Mouse (Mus musculus): Measurements from ENCODE around the gene Gp1ba. TPM values are rescaled to one million over a fixed set of nuclear protein-coding genes. Genes with fewer than 3 reads are reported as not detected.
A peak's percentile ranks its signal among the peaks of the same experiment; 100 is the strongest.

Gene Gp1ba
- total RNA-seq, 1 experiment = 0.45 TPM

- Histone ChIP-seq H3K36me3 (ENCODE audit: control insufficient read depth, insufficient read depth, low read length, poor library complexity, severe bottlenecking) (no peaks in the 10 kb centered on the region), H3K9me3 (ENCODE audit: control insufficient read depth, insufficient read depth, low read depth, low read length) (no peaks in the 10 kb centered on the region), H3K27ac (ENCODE audit: insufficient read depth, low read depth, low read length, poor library complexity, severe bottlenecking) (no peak overlapping the region), H3K4me1 (ENCODE audit: control insufficient read depth in 2 of 2, insufficient read depth in 2 of 2, low read length in 2 of 2, poor library complexity in 1 of 2) (peaks cover 4 to 11% of the 10 kb centered on the region in 2 experiments; a peak in 1 of 4 replicates), H3K9ac (ENCODE audit: insufficient read depth, low read depth, low read length, poor library complexity, severe bottlenecking) (no peak overlapping the region), H3K4me3 (ENCODE audit: insufficient read depth in 1 of 2, low read depth in 1 of 2, low read length in 2 of 2, poor library complexity in 1 of 2, severe bottlenecking in 1 of 2) (no peak overlapping the region)
- no peak for DNase-seq (ENCODE audit: low read depth, low spot score)
- TF ChIP-seq ZNF384 (IDR thresholded peaks at IDR 0.05; ENCODE audit: low read depth, low read length) = no peak
- no peak for TF ChIP-seq MAFK (IDR thresholded peaks at IDR 0.05; ENCODE audit: insufficient read depth, low read depth, low read length)
- no peak for TF ChIP-seq ZC3H11A (IDR thresholded peaks at IDR 0.05; ENCODE audit: borderline replicate concordance, low read depth, low read length)
- TF ChIP-seq HCFC1 (IDR thresholded peaks at IDR 0.05; ENCODE audit: borderline replicate concordance, insufficient read depth, low read length) = no peak
- no peak for TF ChIP-seq CHD2 (IDR thresholded peaks at IDR 0.05; ENCODE audit: low read depth, low read length)
- in situ Hi-C loops (cut with MboI; ENCODE audit: low sequenced_read_pairs in 2 of 2, unreplicated experiment in 2 of 2) = loop anchor here in 1 of 2 experiments (10.0 kb wide), 1 partner anchor 125 kb away; no protein-coding TSS in a partner anchor
These were observed 9.4 kb upstream of the Gp1ba start for GRCm38 (mm10) chr11:70629557-70629956.

GRCm38 (mm10) chr11:70630129-70630528 lies 8.8 kb upstream of the Gp1ba start:
- H3K9me3 ChIP-seq (ENCODE audit: control insufficient read depth, insufficient read depth, low read depth, low read length) = no peaks in the 10 kb centered on the region
- H3K4me3 ChIP-seq (ENCODE audit: insufficient read depth in 1 of 2, low read depth in 1 of 2, low read length in 2 of 2, poor library complexity in 1 of 2, severe bottlenecking in 1 of 2) = no peak overlapping the region
- H3K36me3 ChIP-seq (ENCODE audit: control insufficient read depth, insufficient read depth, low read length, poor library complexity, severe bottlenecking) = no peaks in the 10 kb centered on the region
- in situ Hi-C loops (cut with MboI; ENCODE audit: low sequenced_read_pairs in 2 of 2, unreplicated experiment in 2 of 2) = no loop called here
- no peak for TF ChIP-seq ZC3H11A (IDR thresholded peaks at IDR 0.05; ENCODE audit: borderline replicate concordance, low read depth, low read length)
- TF ChIP-seq ZNF384 (IDR thresholded peaks at IDR 0.05; ENCODE audit: low read depth, low read length) = no peak
- no peak for TF ChIP-seq HCFC1 (IDR thresholded peaks at IDR 0.05; ENCODE audit: borderline replicate concordance, insufficient read depth, low read length)
- TF ChIP-seq CHD2 (IDR thresholded peaks at IDR 0.05; ENCODE audit: low read depth, low read length) = no peak
- no peak for TF ChIP-seq MAFK (IDR thresholded peaks at IDR 0.05; ENCODE audit: insufficient read depth, low read depth, low read length)
- peaks cover 4 to 10% of the 10 kb centered on the region in 2 experiments; a peak in 1 of 4 replicates for H3K4me1 ChIP-seq (ENCODE audit: control insufficient read depth in 2 of 2, insufficient read depth in 2 of 2, low read length in 2 of 2, poor library complexity in 1 of 2)
- peak overlapping the region; percentile 43; the same call in 1 of the 2 replicates for H3K9ac ChIP-seq (ENCODE audit: insufficient read depth, low read depth, low read length, poor library complexity, severe bottlenecking)
- DNase-seq (ENCODE audit: low read depth, low spot score) = no peak
- H3K27ac ChIP-seq (ENCODE audit: insufficient read depth, low read depth, low read length, poor library complexity, severe bottlenecking) = no peak overlapping the region

GRCm38 (mm10) chr11:70635601-70636000 lies 3.3 kb upstream of the Gp1ba start:
- Histone ChIP-seq H3K4me1 (ENCODE audit: control insufficient read depth in 2 of 2, insufficient read depth in 2 of 2, low read length in 2 of 2, poor library complexity in 1 of 2) (no peaks in the 10 kb centered on the region), H3K4me3 (ENCODE audit: insufficient read depth in 1 of 2, low read depth in 1 of 2, low read length in 2 of 2, poor library complexity in 1 of 2, severe bottlenecking in 1 of 2) (no peak overlapping the region), H3K9ac (ENCODE audit: insufficient read depth, low read depth, low read length, poor library complexity, severe bottlenecking) (no peak overlapping the region), H3K9me3 (ENCODE audit: control insufficient read depth, insufficient read depth, low read depth, low read length) (no peaks in the 10 kb centered on the region), H3K27ac (ENCODE audit: insufficient read depth, low read depth, low read length, poor library complexity, severe bottlenecking) (no peak overlapping the region), H3K36me3 (ENCODE audit: control insufficient read depth, insufficient read depth, low read length, poor library complexity, severe bottlenecking) (no peaks in the 10 kb centered on the region)
- DNase-seq (ENCODE audit: low read depth, low spot score) = no peak
- TF ChIP-seq ZC3H11A (IDR thresholded peaks at IDR 0.05; ENCODE audit: borderline replicate concordance, low read depth, low read length) = no peak
- no peak for TF ChIP-seq HCFC1 (IDR thresholded peaks at IDR 0.05; ENCODE audit: borderline replicate concordance, insufficient read depth, low read length)
- no peak for TF ChIP-seq MAFK (IDR thresholded peaks at IDR 0.05; ENCODE audit: insufficient read depth, low read depth, low read length)
- no peak for TF ChIP-seq CHD2 (IDR thresholded peaks at IDR 0.05; ENCODE audit: low read depth, low read length)
- no peak for TF ChIP-seq ZNF384 (IDR thresholded peaks at IDR 0.05; ENCODE audit: low read depth, low read length)
- in situ Hi-C loops (cut with MboI; ENCODE audit: low sequenced_read_pairs in 2 of 2, unreplicated experiment in 2 of 2) = no loop called here

GRCm38 (mm10) chr11:70637764-70638163 lies 1.2 kb upstream of the Gp1ba start:
- in situ Hi-C loops (cut with MboI; ENCODE audit: low sequenced_read_pairs in 2 of 2, unreplicated experiment in 2 of 2) = no loop called here
- TF ChIP-seq MAFK (IDR thresholded peaks at IDR 0.05; ENCODE audit: insufficient read depth, low read depth, low read length) (no peak), ZC3H11A (IDR thresholded peaks at IDR 0.05; ENCODE audit: borderline replicate concordance, low read depth, low read length) (no peak)
- no peak overlapping the region for H3K27ac ChIP-seq (ENCODE audit: insufficient read depth, low read depth, low read length, poor library complexity, severe bottlenecking)
- H3K9me3 ChIP-seq (ENCODE audit: control insufficient read depth, insufficient read depth, low read depth, low read length) = no peaks in the 10 kb centered on the region
- no peaks in the 10 kb centered on the region for H3K4me1 ChIP-seq (ENCODE audit: control insufficient read depth in 2 of 2, insufficient read depth in 2 of 2, low read length in 2 of 2, poor library complexity in 1 of 2)
- H3K4me3 ChIP-seq (ENCODE audit: insufficient read depth in 1 of 2, low read depth in 1 of 2, low read length in 2 of 2, poor library complexity in 1 of 2, severe bottlenecking in 1 of 2) = no peak overlapping the region
- H3K9ac ChIP-seq (ENCODE audit: insufficient read depth, low read depth, low read length, poor library complexity, severe bottlenecking) = no peak overlapping the region
- DNase-seq (ENCODE audit: low read depth, low spot score) = no peak
- H3K36me3 ChIP-seq (ENCODE audit: control insufficient read depth, insufficient read depth, low read length, poor library complexity, severe bottlenecking) = no peaks in the 10 kb centered on the region

GRCm38 (mm10) chr11:70638293-70638692 lies 629 bp upstream of the Gp1ba start:
- DNase-seq (ENCODE audit: low read depth, low spot score) = no peak
- no peak overlapping the region for H3K9ac ChIP-seq (ENCODE audit: insufficient read depth, low read depth, low read length, poor library complexity, severe bottlenecking)
- no peak overlapping the region for H3K4me3 ChIP-seq (ENCODE audit: insufficient read depth in 1 of 2, low read depth in 1 of 2, low read length in 2 of 2, poor library complexity in 1 of 2, severe bottlenecking in 1 of 2)
- no peaks in the 10 kb centered on the region for H3K4me1 ChIP-seq (ENCODE audit: control insufficient read depth in 2 of 2, insufficient read depth in 2 of 2, low read length in 2 of 2, poor library complexity in 1 of 2)
- TF ChIP-seq ZNF384 (IDR thresholded peaks at IDR 0.05; ENCODE audit: low read depth, low read length) (no peak), CHD2 (IDR thresholded peaks at IDR 0.05; ENCODE audit: low read depth, low read length) (no peak)
- no peak overlapping the region for H3K27ac ChIP-seq (ENCODE audit: insufficient read depth, low read depth, low read length, poor library complexity, severe bottlenecking)
- no peaks in the 10 kb centered on the region for H3K9me3 ChIP-seq (ENCODE audit: control insufficient read depth, insufficient read depth, low read depth, low read length)
- H3K36me3 ChIP-seq (ENCODE audit: control insufficient read depth, insufficient read depth, low read length, poor library complexity, severe bottlenecking) = no peaks in the 10 kb centered on the region
- in situ Hi-C loops (cut with MboI; ENCODE audit: low sequenced_read_pairs in 2 of 2, unreplicated experiment in 2 of 2) = no loop called here
